37 mouse cellular contexts compared by ENCODE assay signal in genomic region chr9:54479054-54479453, GRCm38 (mm10). TPM values are rescaled to one million over a fixed set of nuclear protein-coding genes. Genes with fewer than 3 reads are reported as not detected.
"Had no signal": no experiment of that assay in that cellular context is flagged by ENCODE, and none has a peak within 500 bp of the region (broad histone marks: within the 10 kb centered on the region; RNA-seq: fewer than 3 reads in every experiment).

No protein-coding gene starts in this region.

- H3K27me3 ChIP-seq: embryonic facial prominence, embryonic 12.5 days; embryonic facial prominence, embryonic 13.5 days; embryonic facial prominence, embryonic 15.5 days; forebrain, embryonic 12.5 days; forebrain, embryonic 13.5 days; forebrain, embryonic 15.5 days had no signal

- H3K9me3 ChIP-seq: embryonic facial prominence, embryonic 10.5 days; embryonic facial prominence, embryonic 12.5 days; embryonic facial prominence, embryonic 13.5 days; embryonic facial prominence, embryonic 15.5 days; forebrain, embryonic 10.5 days; forebrain, embryonic 12.5 days; forebrain, embryonic 13.5 days; forebrain, embryonic 15.5 days had no signal

- DNase-seq: cerebellum, adult 9-10 months; cerebellum, adult 9-11 months; cerebellum, postnatal 10 days; cerebellum, postnatal 14 days; cerebellum, postnatal 25 days; cerebellum, postnatal 36 days; embryo, embryonic 11 days; forebrain, postnatal 0 days; gastrocnemius, adult 2 months; gastrocnemius, postnatal 10 days; gastrocnemius, postnatal 14 days; gastrocnemius, postnatal 25 days; gastrocnemius, postnatal 36 days; heart, adult 11 months; heart, adult 18-20 months; heart, adult 2 months had no signal

- H3K4me1 ChIP-seq: embryonic facial prominence, embryonic 10.5 days; embryonic facial prominence, embryonic 12.5 days; embryonic facial prominence, embryonic 13.5 days; embryonic facial prominence, embryonic 15.5 days; forebrain, embryonic 10.5 days; forebrain, embryonic 12.5 days; forebrain, embryonic 13.5 days; forebrain, embryonic 15.5 days had no signal

- H3K9ac ChIP-seq: embryonic facial prominence, embryonic 12.5 days; embryonic facial prominence, embryonic 13.5 days; embryonic facial prominence, embryonic 15.5 days; forebrain, embryonic 12.5 days; forebrain, embryonic 13.5 days; forebrain, embryonic 15.5 days; forebrain, postnatal 0 days had no signal

- H3K4me2 ChIP-seq: embryonic facial prominence, embryonic 12.5 days; embryonic facial prominence, embryonic 13.5 days; embryonic facial prominence, embryonic 15.5 days; forebrain, embryonic 12.5 days; forebrain, embryonic 13.5 days; forebrain, embryonic 15.5 days had no signal

- H3K36me3 ChIP-seq: embryonic facial prominence, embryonic 10.5 days; embryonic facial prominence, embryonic 12.5 days; embryonic facial prominence, embryonic 13.5 days; embryonic facial prominence, embryonic 15.5 days; forebrain, embryonic 10.5 days; forebrain, embryonic 12.5 days had no signal

- H3K27ac ChIP-seq: embryonic facial prominence, embryonic 10.5 days; embryonic facial prominence, embryonic 12.5 days; embryonic facial prominence, embryonic 13.5 days; embryonic facial prominence, embryonic 15.5 days; forebrain, embryonic 10.5 days; forebrain, embryonic 12.5 days; forebrain, embryonic 13.5 days; forebrain, embryonic 15.5 days; gastrocnemius, adult 2 months; heart, adult 2 months had no signal

- H3K4me3 ChIP-seq: embryonic facial prominence, embryonic 10.5 days; embryonic facial prominence, embryonic 12.5 days; embryonic facial prominence, embryonic 13.5 days; embryonic facial prominence, embryonic 15.5 days; erythroblast, embryonic 14.5 days; forebrain, embryonic 10.5 days; forebrain, embryonic 12.5 days; forebrain, embryonic 13.5 days; forebrain, embryonic 15.5 days; gastrocnemius, adult 2 months; heart, adult 2 months had no signal

- ATAC-seq: forebrain, embryonic 13.5 days; forebrain, embryonic 14.5 days; forebrain, embryonic 15.5 days; forebrain, embryonic 16.5 days; forebrain, postnatal 0 days had no signal

RNA-seq across cellular contexts. Expression of gene Sh2d7, which starts 59.7 kb away (rescaled TPM):
- total RNA-seq: common myeloid progenitor, adult 5-6 weeks; forebrain, postnatal 0 days; gastrocnemius, adult 18-20 months; gastrocnemius, adult 2 months; gastrocnemius, adult 8-10 months; gastrocnemius, postnatal 10 days; gastrocnemius, postnatal 14 days; gastrocnemius, postnatal 25 days; gastrocnemius, postnatal 36 days; gastrocnemius, postnatal 4 days; granulocyte monocyte progenitor cell, adult 5-6 weeks; heart, adult 2 months; heart, adult 8-10 months had no signal
- polyA plus RNA-seq: embryonic facial prominence, embryonic 10.5 days; embryonic facial prominence, embryonic 11.5 days; embryonic facial prominence, embryonic 13.5 days; embryonic facial prominence, embryonic 14.5 days; erythroblast, embryonic 14.5 days; forebrain, embryonic 10.5 days; forebrain, embryonic 11.5 days; forebrain, postnatal 0 days; gonadal fat pad, adult 2 months had no signal
